Comparison of ENCODE assay signal across 8 mouse cellular contexts in the genomic region with DNA sequence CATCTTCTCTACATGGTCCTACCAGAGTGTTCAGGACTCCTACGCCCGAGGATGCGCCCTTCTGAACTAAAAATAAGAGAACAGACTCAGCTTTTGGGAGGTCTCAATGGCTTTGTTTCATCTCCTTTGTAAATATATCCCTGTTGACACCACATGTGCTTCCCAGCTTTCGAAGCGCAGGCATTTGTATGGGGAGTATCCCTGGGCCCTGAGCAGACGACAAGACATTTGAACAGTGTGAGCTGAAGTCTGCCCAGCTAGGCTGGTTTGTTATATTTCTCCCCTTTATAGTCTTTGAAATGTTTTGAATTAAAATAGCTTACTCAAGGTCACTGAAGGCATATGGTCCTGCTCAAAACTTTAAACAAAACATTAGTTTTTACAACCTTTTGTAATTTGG.
"Had no signal": no experiment of that assay in that cellular context is flagged by ENCODE, and none has a peak within 500 bp of the region (broad histone marks: within the 10 kb centered on the region; RNA-seq: fewer than 3 reads in every experiment).

No protein-coding gene starts in this region.

- H3K9ac ChIP-seq: limb, embryonic 15.5 days; liver, embryonic 12.5 days; lung, embryonic 15.5 days; midbrain, embryonic 13.5 days had no signal

- H3K27ac ChIP-seq: limb, embryonic 15.5 days; liver, embryonic 12.5 days; lung, embryonic 15.5 days; midbrain, embryonic 13.5 days had no signal

- H3K27me3 ChIP-seq: limb, embryonic 15.5 days; liver, embryonic 12.5 days; lung, embryonic 15.5 days; midbrain, embryonic 13.5 days had no signal

- DNase-seq: left cerebral cortex, postnatal 4 days; lung, postnatal 14 days; right cerebral cortex, postnatal 25 days; thymus, postnatal 4 days had no signal

- H3K9me3 ChIP-seq: limb, embryonic 15.5 days; liver, embryonic 12.5 days; lung, embryonic 15.5 days; midbrain, embryonic 13.5 days had no signal

- H3K4me1 ChIP-seq: limb, embryonic 15.5 days; liver, embryonic 12.5 days; midbrain, embryonic 13.5 days had no signal

- H3K36me3 ChIP-seq: limb, embryonic 15.5 days; liver, embryonic 12.5 days; lung, embryonic 15.5 days; midbrain, embryonic 13.5 days had no signal

- ATAC-seq: liver, embryonic 12.5 days; midbrain, embryonic 13.5 days had no signal

- H3K4me3 ChIP-seq: limb, embryonic 15.5 days; liver, embryonic 12.5 days; lung, embryonic 15.5 days; midbrain, embryonic 13.5 days had no signal

- H3K4me2 ChIP-seq: limb, embryonic 15.5 days; liver, embryonic 12.5 days; lung, embryonic 15.5 days; midbrain, embryonic 13.5 days had no signal
